Mouse (Mus musculus) layer of hippocampus, adult 18-20 months (tissue): ENCODE data around the gene Sh3gl3. TPM values are rescaled to one million over a fixed set of nuclear protein-coding genes. Genes with fewer than 3 reads are reported as not detected.

ENCODE experiments used
- DNase-seq, 2 experiments: peaks; one replicate each; pipeline ENCODE4 v3.0.0; 2022; ENCODE audit warnings: low spot score in 2 of 2
- long read RNA-seq: library from polyadenylated mRNA; stranded (forward); transcript quantifications from one replicate; pipeline ENCODE4 v2.0.0, GENCODE M21; 2021
- total RNA-seq, 2 experiments: library from RNA; stranded (reverse); gene quantifications; 2 replicates each; pipeline ENCODE4 v1.2.3; 2021

Gene Sh3gl3
- 10 to 100 TPM; 45.5 to 48.8 TPM for total RNA-seq
- long read RNA-seq, transcript Sh3gl3-203 (9 exons, 1,486 nt): minor isoform, 9 of 48 reads
- long read RNA-seq, transcript Sh3gl3-201 (9 exons, 1,647 nt): major isoform, 32 of 48 reads
- long read RNA-seq, partial matches to known transcripts: 1 of 48 reads
- long read RNA-seq, other reads (novel, unspliced or antisense): 6 of 48 reads

- no peak for DNase-seq
Observed at GRCm38 (mm10) chr7:82173540-82173939, at the start of gene Sh3gl3. Sh3gl3 (plus strand) TSS chr7:82173840.

- DNase-seq: no peak
Observed at GRCm38 (mm10) chr7:82138196-82138595, 35.4 kb upstream of the Sh3gl3 start.

DNA sequence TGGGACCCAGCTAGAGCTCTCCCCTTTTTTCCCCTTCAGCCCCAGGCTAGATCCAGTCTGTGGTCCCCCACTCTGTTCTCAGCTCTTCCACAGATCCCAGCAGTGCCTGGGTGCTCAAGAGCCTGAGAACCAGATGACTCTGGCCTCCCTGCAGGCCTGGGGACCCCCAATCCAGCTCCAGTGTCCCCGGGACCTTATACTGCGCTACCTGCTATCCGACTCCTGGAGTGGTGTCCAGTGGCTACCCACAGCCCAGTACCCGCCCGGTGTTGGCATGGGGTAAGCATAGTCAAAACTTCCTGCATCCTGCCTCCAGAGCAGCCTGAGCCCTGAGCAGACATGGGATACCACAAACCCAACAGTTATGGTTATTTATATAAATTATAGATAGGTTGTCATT is 26.5 kb upstream of the Sh3gl3 start:
- DNase-seq: no peak

GRCm38 (mm10) chr7:82164681-82165080 is 9.0 kb upstream of the Sh3gl3 start:
- DNase-seq: no peak

DNA sequence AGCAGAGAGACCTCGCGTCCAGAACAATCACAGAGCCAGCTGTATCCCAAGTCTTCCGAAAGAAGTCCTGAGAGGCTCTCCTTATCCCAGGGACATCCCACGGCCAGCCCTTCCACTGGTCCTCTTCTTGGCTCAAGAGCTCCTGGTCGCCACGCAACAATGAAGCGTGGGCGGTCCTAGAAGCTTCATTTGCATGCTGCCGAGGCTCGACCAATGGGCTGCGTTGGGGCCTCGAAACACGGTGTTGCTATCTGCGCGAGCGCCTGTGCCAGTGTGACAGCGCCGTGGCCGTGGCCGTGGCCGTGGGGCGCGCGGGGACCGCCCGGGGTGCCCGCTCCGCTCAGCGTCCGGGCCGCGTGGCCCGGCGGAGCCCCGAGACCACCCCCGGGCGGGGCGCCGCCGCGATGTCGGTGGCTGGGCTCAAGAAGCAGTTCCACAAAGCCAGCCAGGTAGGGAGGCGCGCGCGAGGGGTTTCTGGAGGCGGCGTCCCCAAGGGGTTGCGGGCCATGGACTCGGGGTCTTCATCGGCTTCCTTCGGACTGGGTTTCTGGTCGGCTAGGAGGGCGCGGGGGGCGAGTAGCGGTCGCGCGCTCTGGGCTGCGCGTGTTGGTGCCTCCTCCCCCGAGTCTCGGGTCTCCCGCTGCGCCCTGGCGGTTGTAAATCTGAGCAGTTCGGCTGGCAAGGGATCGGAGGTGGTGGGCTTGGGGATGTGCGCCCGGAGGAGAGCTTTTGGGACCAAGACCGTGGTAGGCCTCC is 1.1 kb downstream of the Sh3gl3 start:
- DNase-seq: peak; percentile 89 to 94

- DNase-seq: peak in 1 of 2 experiments; percentile 25
Observed at GRCm38 (mm10) chr7:82175327-82175721, 1.7 kb downstream of the Sh3gl3 start.

- DNase-seq: no peak
Observed at GRCm38 (mm10) chr7:82176192-82176591, 2.6 kb downstream of the Sh3gl3 start.

DNA sequence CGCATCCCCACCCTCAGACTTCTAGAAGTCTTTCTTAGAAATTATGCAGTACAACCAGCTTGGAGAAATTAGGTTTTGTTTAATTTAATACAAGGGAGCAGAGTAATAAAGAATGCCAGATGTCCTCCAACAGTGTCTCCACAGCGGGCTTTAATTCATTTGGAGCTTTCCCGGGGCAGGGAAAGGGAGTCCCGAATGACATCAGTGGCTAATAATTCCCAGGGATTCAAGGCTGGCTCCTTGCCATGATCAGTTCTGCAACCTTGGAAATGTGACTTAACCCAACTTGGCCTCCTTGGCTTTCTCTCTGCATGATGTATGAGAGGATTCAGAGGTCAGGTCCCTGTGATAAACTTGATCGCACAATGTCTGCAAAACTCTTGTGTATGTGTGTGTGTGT is 3.7 kb downstream of the Sh3gl3 start:
- no peak for DNase-seq

GRCm38 (mm10) chr7:82180919-82181318 is 7.3 kb downstream of the Sh3gl3 start:
- DNase-seq: no peak

GRCm38 (mm10) chr7:82182781-82183180 is 9.1 kb downstream of the Sh3gl3 start:
- DNase-seq: no peak

- no peak for DNase-seq
Observed at GRCm38 (mm10) chr7:82191604-82192003, 18.0 kb downstream of the Sh3gl3 start.

GRCm38 (mm10) chr7:82192512-82192911 is 18.9 kb downstream of the Sh3gl3 start:
- no peak for DNase-seq

DNA sequence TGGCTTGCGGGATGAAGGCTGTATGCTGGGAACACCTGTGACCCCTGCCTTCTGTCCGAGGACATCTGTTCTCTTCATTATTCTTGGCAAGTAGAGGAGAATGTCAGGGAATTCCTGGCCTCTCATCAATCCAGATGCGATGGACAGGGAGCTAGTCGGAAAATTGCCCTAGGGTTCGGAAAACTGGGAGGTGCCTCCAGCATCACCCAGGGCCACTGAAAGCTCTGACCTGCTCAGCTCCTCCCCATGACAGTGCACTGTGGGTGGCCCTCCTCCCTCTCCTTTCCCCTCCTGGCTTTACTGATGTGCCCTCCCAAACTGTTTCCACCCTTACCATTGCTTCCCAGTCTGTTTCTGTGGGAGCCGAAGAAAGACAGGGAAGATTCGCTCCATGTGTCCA is 29.5 kb downstream of the Sh3gl3 start:
- no peak for DNase-seq

DNA sequence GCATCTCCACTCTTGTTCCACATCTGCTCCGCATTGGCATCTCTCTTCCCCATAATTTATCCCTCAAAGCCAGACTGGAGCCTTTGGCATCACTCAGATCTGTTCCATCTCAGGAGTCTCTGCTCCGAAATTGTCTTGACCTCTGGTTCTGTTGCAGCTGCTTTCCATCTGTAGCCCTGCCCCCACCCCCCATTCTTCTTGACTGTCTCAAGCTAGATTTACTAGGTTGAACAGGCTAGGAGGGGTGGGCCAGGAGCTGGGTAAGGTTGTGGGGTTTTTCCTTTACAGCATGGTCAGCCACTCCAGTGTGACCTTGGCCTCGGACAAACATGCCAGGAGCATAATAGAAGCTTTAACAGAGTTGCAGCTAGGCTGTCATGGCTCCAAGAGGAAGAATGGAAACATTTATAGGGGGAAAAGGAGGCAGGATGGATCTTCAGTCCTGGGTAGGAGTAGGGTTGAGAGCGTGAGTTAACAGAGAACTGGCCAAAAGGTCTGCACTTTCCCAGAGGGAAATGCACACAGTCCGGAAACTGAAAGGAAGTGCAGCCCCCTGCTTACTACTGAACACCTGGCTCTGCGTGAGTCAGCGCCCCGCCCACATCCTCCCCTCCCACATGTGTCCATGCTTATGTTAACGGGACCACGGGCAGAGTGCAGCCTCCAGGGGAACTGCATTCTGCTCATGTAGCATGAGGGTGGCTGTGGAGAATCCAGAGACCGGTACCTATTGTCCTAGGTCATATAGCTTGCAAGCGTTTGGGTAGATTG is 30.6 kb downstream of the Sh3gl3 start:
- no peak for DNase-seq

GRCm38 (mm10) chr7:82204975-82205374 is 31.3 kb downstream of the Sh3gl3 start:
- DNase-seq: no peak

- no peak for DNase-seq
Observed at GRCm38 (mm10) chr7:82206787-82207186, 33.1 kb downstream of the Sh3gl3 start.

- DNase-seq: peak in 1 of 2 experiments; percentile 16
Observed at GRCm38 (mm10) chr7:82221380-82221933, 47.8 kb downstream of the Sh3gl3 start.

DNA sequence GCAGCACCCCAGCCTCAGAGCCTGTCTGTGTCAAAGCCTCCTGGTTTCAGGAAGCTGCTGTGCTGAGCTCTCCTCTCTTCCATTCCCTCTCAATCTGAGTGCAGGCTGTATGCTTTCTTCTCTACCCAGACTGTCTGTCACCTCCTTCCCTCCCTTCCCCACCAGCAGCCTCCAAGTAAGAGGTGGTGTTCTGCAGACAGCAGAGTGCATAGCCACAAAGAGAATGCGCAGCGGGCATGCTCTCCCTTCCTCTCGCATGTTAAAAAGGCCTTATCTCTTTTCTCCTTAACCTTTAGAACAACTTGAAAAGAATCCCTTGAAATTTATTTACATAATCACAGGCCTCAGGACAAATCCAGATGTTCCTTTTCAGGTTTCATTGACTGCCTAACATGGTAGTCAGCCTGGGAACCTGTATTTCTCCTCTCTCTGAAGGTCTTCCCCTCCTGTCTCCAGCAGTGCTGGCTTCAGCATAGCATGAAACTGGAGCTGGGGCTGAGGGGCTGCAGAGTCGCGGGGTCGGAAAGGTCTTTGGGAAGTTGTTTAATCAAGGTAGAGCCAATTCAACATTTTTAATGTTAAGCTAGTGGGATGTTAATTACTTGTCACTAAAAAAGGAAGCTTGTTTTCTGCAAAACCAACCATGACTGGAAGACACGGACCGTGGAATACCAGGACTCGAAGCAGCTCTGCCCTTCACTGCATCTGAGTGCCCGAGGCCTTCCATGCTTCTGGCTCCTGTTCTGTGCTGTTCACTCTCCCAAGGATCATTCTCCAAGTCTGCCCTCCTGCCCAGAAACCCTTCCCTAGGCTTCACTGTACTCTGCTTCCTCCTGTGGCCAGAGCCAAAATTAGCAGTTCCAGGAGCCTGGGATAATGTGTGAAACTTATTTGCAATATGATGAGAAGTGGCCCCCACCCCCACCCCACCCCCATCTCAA is 50.5 kb downstream of the Sh3gl3 start:
- no peak for DNase-seq

DNA sequence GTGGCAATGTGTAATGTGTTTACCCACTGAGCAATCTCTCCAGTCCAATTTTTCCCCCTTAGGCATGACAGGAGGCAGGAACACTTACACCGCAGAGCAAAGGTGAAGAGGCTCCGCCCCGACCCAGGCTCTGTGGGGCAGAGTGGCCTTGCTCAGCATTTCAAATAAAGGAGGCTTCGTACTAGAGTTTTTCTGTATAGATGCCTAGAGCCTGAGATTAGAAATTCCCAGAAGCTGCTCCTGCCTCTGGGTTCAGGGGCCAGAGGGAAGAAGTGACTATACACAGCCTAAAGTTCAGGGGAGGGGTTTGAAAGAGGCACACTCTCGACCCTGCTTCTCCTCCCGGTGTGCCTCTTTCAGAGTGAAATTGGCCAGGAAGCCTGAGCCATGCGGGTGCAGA is 59.6 kb downstream of the Sh3gl3 start:
- DNase-seq: no peak

- DNase-seq: no peak
Observed at GRCm38 (mm10) chr7:82234010-82234897, 60.6 kb downstream of the Sh3gl3 start.
